Mouse (Mus musculus) heart, adult 2 months (tissue): ENCODE results near the gene Hspa2. TPM values are rescaled to one million over a fixed set of nuclear protein-coding genes. Genes with fewer than 3 reads are reported as not detected.

Source experiments
- DNase-seq, 2 experiments: peaks; one replicate each; pipeline ENCODE4 v3.0.0; 2021
- H3K27ac ChIP-seq: fragments of 200-600 bp; 2 replicates; pipeline ENCODE4 v1.8.1; 2022
- H3K27me3 ChIP-seq: fragments of 200-500 bp; 2 replicates; pipeline ENCODE4 v1.6.1; 2012; ENCODE audit warnings: mild to moderate bottlenecking, low read length, inconsistent platforms, mixed read lengths; ENCODE audit not compliant: control insufficient read depth, insufficient read depth
- H3K36me3 ChIP-seq: fragments of 200-500 bp; 2 replicates; pipeline ENCODE4 v1.6.1; 2012; ENCODE audit warnings: low read length, inconsistent platforms; ENCODE audit not compliant: control insufficient read depth, insufficient read depth
- H3K4me1 ChIP-seq: fragments of 200-500 bp; 2 replicates; pipeline ENCODE4 v1.6.1; 2011; ENCODE audit warnings: low read length; ENCODE audit not compliant: control insufficient read depth, insufficient read depth
- H3K4me3 ChIP-seq: fragments of 200-600 bp; 2 replicates; pipeline ENCODE4 v1.8.1; 2022
- H3K79me2 ChIP-seq: fragments of 200-500 bp; replicated peaks from 2 replicates; pipeline ENCODE4 v1.6.1; 2012; ENCODE audit warnings: mild to moderate bottlenecking, inconsistent platforms, low read length, moderate library complexity, mixed read lengths; ENCODE audit not compliant: control insufficient read depth, insufficient read depth
- H3K9ac ChIP-seq: fragments of 200-500 bp; 2 replicates; pipeline ENCODE4 v1.6.1; 2012; ENCODE audit warnings: low read depth, mild to moderate bottlenecking, control low read depth, inconsistent platforms, low read length, mixed read lengths
- CTCF ChIP-seq: fragments of 200-600 bp; IDR thresholded peaks from 2 replicates; pipeline ENCODE4 v1.8.1; 2022; ENCODE audit warnings: antibody characterized with exemption, mild to moderate bottlenecking, moderate library complexity
- EP300 ChIP-seq: fragments of 200-500 bp; IDR thresholded peaks from 2 replicates; pipeline ENCODE4 v1.6.1; 2011; ENCODE audit warnings: low read depth, low read length, control low read depth; ENCODE audit not compliant: insufficient read depth
- POLR2A ChIP-seq: fragments of 200-500 bp; IDR thresholded peaks from 2 replicates; pipeline ENCODE4 v1.6.1; 2011; ENCODE audit warnings: mild to moderate bottlenecking, low read depth, low read length, control low read depth; ENCODE audit not compliant: insufficient read depth
- WGBS: fragments of 180-500 bp; shearing (Covaris S2); methylation state at CpG from one replicate; pipeline ENCODE4 v1.1.7; 2018; 5-methylcytosine and 5-hydroxymethylcytosine counted together
- intact Hi-C: fragments of 180-260 bp; cut with DNase I; formaldehyde crosslinking; loops from one replicate; pipeline ENCODE4 v1.15.1; 2025
- polyA plus RNA-seq: library from polyadenylated mRNA; depleted of rRNA; stranded (reverse); fragments of >200 nt; gene quantifications from 2 replicates; pipeline ENCODE4 v1.2.3, GENCODE M21; 2012
- total RNA-seq, 2 experiments: library from RNA; stranded (reverse); gene quantifications; 2 replicates each; pipeline ENCODE4 v1.2.3; 2021

Gene Hspa2
- total and polyA plus RNA-seq, 3 experiments: 5.0 to 7.7 (median 5.1) TPM

GRCm38 (mm10) chr12:76376649-76377048 lies 27.3 kb upstream of the Hspa2 start:
- Histone ChIP-seq H3K27me3 (no peaks in the 10 kb centered on the region), H3K36me3 (peaks cover 2% of the 10 kb centered on the region), H3K27ac (no peak overlapping the region), H3K4me1 (peaks cover 10% of the 10 kb centered on the region), H3K79me2 (peaks cover 12% of the 10 kb centered on the region), H3K4me3 (no peak overlapping the region), H3K9ac (no peak overlapping the region)
- peak in 1 of 2 experiments; percentile 21 for DNase-seq
- TF ChIP-seq CTCF (peak; percentile 80), POLR2A (no peak)
- intact Hi-C loops: no loop called here
- WGBS: 46% methylated on average over 7 of the region's 7 CpGs

- Histone ChIP-seq H3K36me3 (peaks cover 1% of the 10 kb centered on the region), H3K4me1 (peaks cover 8% of the 10 kb centered on the region), H3K27ac (no peak overlapping the region), H3K9ac (no peak overlapping the region), H3K79me2 (peaks cover 14% of the 10 kb centered on the region), H3K27me3 (no peaks in the 10 kb centered on the region), H3K4me3 (no peak overlapping the region)
- WGBS: 97% methylated on average over 6 of the region's 6 CpGs
- TF ChIP-seq POLR2A (no peak), CTCF (no peak), EP300 (no peak)
- intact Hi-C loops: no loop called here
- no peak for DNase-seq
Observed at GRCm38 (mm10) chr12:76377059-76377458, 26.9 kb upstream of the Hspa2 start.

- WGBS: 86% methylated on average over 3 of the region's 3 CpGs
- Histone ChIP-seq H3K36me3 (no peaks in the 10 kb centered on the region; the same call in 1 of the 2 replicates), H3K4me1 (peaks cover 5% of the 10 kb centered on the region), H3K27me3 (no peaks in the 10 kb centered on the region), H3K9ac (no peak overlapping the region), H3K79me2 (peaks cover 14% of the 10 kb centered on the region), H3K4me3 (no peak overlapping the region), H3K27ac (no peak overlapping the region)
- peak in 1 of 2 experiments; percentile 20 for DNase-seq
- intact Hi-C loops: no loop called here
- no peak for TF ChIP-seq CTCF
- TF ChIP-seq EP300: no peak
- no peak for TF ChIP-seq POLR2A
Observed at GRCm38 (mm10) chr12:76377726-76378125, 26.2 kb upstream of the Hspa2 start.

DNA sequence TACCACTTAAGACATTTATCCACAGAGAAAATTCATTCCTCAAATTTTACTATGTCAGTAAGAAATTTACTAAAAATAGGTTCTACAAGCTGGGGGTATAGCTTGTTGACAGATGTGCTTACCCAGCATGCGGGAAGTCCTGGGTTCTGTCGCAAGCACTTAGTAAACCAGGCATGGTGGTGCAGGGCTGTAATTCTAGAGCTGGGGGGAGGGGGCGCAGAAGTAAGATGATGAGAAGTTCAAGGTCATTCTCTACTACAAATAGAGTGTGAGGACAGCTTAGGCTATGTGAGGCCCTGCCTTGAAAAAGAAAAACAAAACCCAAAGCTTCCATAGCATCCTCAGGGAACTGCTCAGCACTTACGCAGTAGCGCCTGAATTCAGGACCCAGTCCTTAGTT lies 25.4 kb upstream of the Hspa2 start:
- Histone ChIP-seq H3K9ac (no peak overlapping the region), H3K79me2 (peaks cover 14% of the 10 kb centered on the region), H3K4me3 (no peak overlapping the region), H3K27ac (no peak overlapping the region), H3K27me3 (no peaks in the 10 kb centered on the region), H3K36me3 (no peaks in the 10 kb centered on the region; the same call in 1 of the 2 replicates), H3K4me1 (peaks cover 5% of the 10 kb centered on the region)
- DNase-seq: no peak
- 82% methylated on average over 5 of the region's 5 CpGs for WGBS
- TF ChIP-seq POLR2A: no peak
- intact Hi-C loops: no loop called here

DNA sequence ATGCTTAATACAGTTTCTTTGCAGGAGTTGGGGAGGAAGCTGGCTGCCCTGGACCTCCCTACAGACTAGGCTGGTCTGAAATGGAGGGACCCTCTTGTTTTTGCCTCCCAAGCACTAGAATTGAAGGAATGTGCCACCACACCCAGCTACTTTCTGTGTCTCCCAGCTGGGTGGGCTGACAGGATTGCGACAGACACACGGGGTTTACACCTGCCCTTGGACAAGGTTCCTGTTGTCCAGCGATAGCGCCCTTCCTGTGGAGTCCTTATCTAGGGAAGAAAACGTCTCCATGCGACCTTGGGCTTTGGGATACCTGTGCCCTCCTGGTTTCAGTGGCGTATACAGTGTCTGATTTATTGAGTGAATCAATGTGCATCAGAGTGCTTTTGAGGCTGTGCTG lies 23.8 kb upstream of the Hspa2 start:
- H3K36me3 ChIP-seq: no peaks in the 10 kb centered on the region; the same call in 1 of the 2 replicates
- no peak overlapping the region for H3K27ac ChIP-seq
- no peak overlapping the region for H3K9ac ChIP-seq
- no peak for DNase-seq
- H3K27me3 ChIP-seq: no peaks in the 10 kb centered on the region
- no peak overlapping the region for H3K4me3 ChIP-seq
- intact Hi-C loops: no loop called here
- peaks cover 5% of the 10 kb centered on the region for H3K4me1 ChIP-seq
- WGBS: 56% methylated on average over 7 of the region's 7 CpGs
- H3K79me2 ChIP-seq: peaks cover 12% of the 10 kb centered on the region
- TF ChIP-seq CTCF (no peak), EP300 (no peak), POLR2A (no peak)

DNA sequence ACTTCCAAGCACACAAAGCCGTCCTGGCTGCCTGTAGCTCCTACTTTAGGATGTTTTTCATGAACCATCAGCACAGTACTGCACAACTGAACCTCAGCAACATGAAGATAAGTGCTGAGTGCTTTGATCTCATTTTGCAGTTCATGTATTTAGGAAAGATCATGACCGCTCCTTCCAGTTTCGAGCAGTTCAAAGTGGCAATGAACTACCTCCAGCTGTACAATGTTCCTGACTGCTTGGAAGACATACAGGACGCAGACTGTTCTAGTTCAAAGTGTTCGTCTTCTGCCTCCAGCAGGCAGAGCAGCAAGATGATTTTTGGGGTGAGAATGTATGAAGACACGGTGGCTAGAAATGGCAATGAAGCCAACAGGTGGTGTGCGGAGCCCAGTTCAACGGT lies 18.6 kb upstream of the Hspa2 start:
- intact Hi-C loops: no loop called here
- no peak overlapping the region for H3K4me3 ChIP-seq
- TF ChIP-seq CTCF (no peak), POLR2A (no peak), EP300 (no peak)
- no peak overlapping the region for H3K9ac ChIP-seq
- no peaks in the 10 kb centered on the region for H3K4me1 ChIP-seq
- peaks cover 3% of the 10 kb centered on the region for H3K79me2 ChIP-seq
- H3K27ac ChIP-seq: no peak overlapping the region
- no peaks in the 10 kb centered on the region for H3K27me3 ChIP-seq
- 91% methylated on average over 8 of the region's 8 CpGs for WGBS
- peaks cover 8% of the 10 kb centered on the region for H3K36me3 ChIP-seq
- no peak for DNase-seq
